Mouse (Mus musculus): ENCODE measurements around the gene Map3k9. TPM values are rescaled to one million over a fixed set of nuclear protein-coding genes. Genes with fewer than 3 reads are reported as not detected.

Map3k9 gene
- polyA plus RNA-seq, 1 experiment from 2014 or later: 12.4 TPM

- H3K4me1 ChIP-seq (ENCODE audit: control insufficient read depth, insufficient read depth, low read length): peaks cover 16% of the 10 kb centered on the region
- H3K4me2 ChIP-seq (ENCODE audit: low read length): no peak overlapping the region
- 40% methylated on average over 8 of the region's 8 CpGs for WGBS
- no peak overlapping the region for H3K27ac ChIP-seq (replicated peaks; ENCODE audit: low read depth, low read length)
- no peak for DNase-seq
- H3K4me3 ChIP-seq (replicated peaks; ENCODE audit: low read depth, low read length): no peak overlapping the region
- no peaks in the 10 kb centered on the region for H3K36me3 ChIP-seq (ENCODE audit: control insufficient read depth, insufficient read depth, low read length)
- H3K9ac ChIP-seq (replicated peaks; ENCODE audit: low read length): no peak overlapping the region
- H3K9me3 ChIP-seq (ENCODE audit: control insufficient read depth, low read length): no peaks in the 10 kb centered on the region
- ATAC-seq (ENCODE audit: low FRiP score, low TSS enrichment): no peak
- H3K27me3 ChIP-seq (ENCODE audit: control insufficient read depth, insufficient read depth, low read length): no peaks in the 10 kb centered on the region
Observed at GRCm38 (mm10) chr12:81810417-81810816, 29.4 kb upstream of the Map3k9 start.

GRCm38 (mm10) chr12:81808596-81808995 is 27.6 kb upstream of the Map3k9 start:
- Histone ChIP-seq H3K27ac (replicated peaks; ENCODE audit: low read depth, low read length) (no peak overlapping the region), H3K4me3 (replicated peaks; ENCODE audit: low read depth, low read length) (no peak overlapping the region), H3K36me3 (ENCODE audit: control insufficient read depth, insufficient read depth, low read length) (no peaks in the 10 kb centered on the region), H3K9me3 (ENCODE audit: control insufficient read depth, low read length) (no peaks in the 10 kb centered on the region), H3K27me3 (ENCODE audit: control insufficient read depth, insufficient read depth, low read length) (no peaks in the 10 kb centered on the region), H3K9ac (replicated peaks; ENCODE audit: low read length) (no peak overlapping the region), H3K4me1 (ENCODE audit: control insufficient read depth, insufficient read depth, low read length) (peaks cover 16% of the 10 kb centered on the region), H3K4me2 (ENCODE audit: low read length) (no peak overlapping the region)
- 26% methylated on average over 2 of the region's 2 CpGs for WGBS
- no peak for ATAC-seq (ENCODE audit: low FRiP score, low TSS enrichment)
- DNase-seq: peak; percentile 55

- Histone ChIP-seq H3K27me3 (ENCODE audit: control insufficient read depth, insufficient read depth, low read length) (no peaks in the 10 kb centered on the region), H3K27ac (replicated peaks; ENCODE audit: low read depth, low read length) (no peak overlapping the region), H3K4me3 (replicated peaks; ENCODE audit: low read depth, low read length) (peak overlapping the region; percentile 22; the same call in 1 of the 2 replicates), H3K4me1 (ENCODE audit: control insufficient read depth, insufficient read depth, low read length) (peaks cover 16% of the 10 kb centered on the region), H3K4me2 (ENCODE audit: low read length) (peak overlapping the region; percentile 52), H3K9me3 (ENCODE audit: control insufficient read depth, low read length) (no peaks in the 10 kb centered on the region), H3K9ac (replicated peaks; ENCODE audit: low read length) (no peak overlapping the region), H3K36me3 (ENCODE audit: control insufficient read depth, insufficient read depth, low read length) (no peaks in the 10 kb centered on the region)
- DNase-seq (peak; percentile 58), ATAC-seq (ENCODE audit: low FRiP score, low TSS enrichment) (no peak; the same call in 1 of the 2 replicates)
- 5% methylated on average over 11 of the region's 11 CpGs for WGBS
Observed at GRCm38 (mm10) chr12:81807953-81808352, 27.0 kb upstream of the Map3k9 start.

GRCm38 (mm10) chr12:81807529-81807837 is 26.5 kb upstream of the Map3k9 start:
- ATAC-seq (ENCODE audit: low FRiP score, low TSS enrichment) (no peak), DNase-seq (peak; percentile 43)
- 2% methylated on average over 7 of the region's 7 CpGs for WGBS

GRCm38 (mm10) chr12:81806759-81807528 is 26.0 kb upstream of the Map3k9 start:
- Histone ChIP-seq H3K4me1 (ENCODE audit: control insufficient read depth, insufficient read depth, low read length) (peaks cover 16% of the 10 kb centered on the region), H3K4me2 (ENCODE audit: low read length) (peak overlapping the region; percentile 52), H3K9me3 (ENCODE audit: control insufficient read depth, low read length) (no peaks in the 10 kb centered on the region), H3K36me3 (ENCODE audit: control insufficient read depth, insufficient read depth, low read length) (no peaks in the 10 kb centered on the region), H3K27me3 (ENCODE audit: control insufficient read depth, insufficient read depth, low read length) (no peaks in the 10 kb centered on the region), H3K4me3 (replicated peaks; ENCODE audit: low read depth, low read length) (peak overlapping the region; percentile 22; the same call in 1 of the 2 replicates), H3K9ac (replicated peaks; ENCODE audit: low read length) (0 out of 2 replicates have a peak overlapping the region, but pooled peaks have one; percentile 16), H3K27ac (replicated peaks; ENCODE audit: low read depth, low read length) (no peak overlapping the region)
- ATAC-seq (ENCODE audit: low FRiP score, low TSS enrichment): no peak
- 21% methylated on average over 17 of the region's 17 CpGs for WGBS
- peak; percentile 51 for DNase-seq

More at GRCm38 (mm10) chr12:81807529-81807837, 26.5 kb upstream of the Map3k9 start:
- H3K4me2 ChIP-seq (ENCODE audit: low read length): peak overlapping the region; percentile 52
- no peaks in the 10 kb centered on the region for H3K9me3 ChIP-seq (ENCODE audit: control insufficient read depth, low read length)
- no peaks in the 10 kb centered on the region for H3K27me3 ChIP-seq (ENCODE audit: control insufficient read depth, insufficient read depth, low read length)
- peak overlapping the region; percentile 22; the same call in 1 of the 2 replicates for H3K4me3 ChIP-seq (replicated peaks; ENCODE audit: low read depth, low read length)
- H3K36me3 ChIP-seq (ENCODE audit: control insufficient read depth, insufficient read depth, low read length): no peaks in the 10 kb centered on the region
- H3K27ac ChIP-seq (replicated peaks; ENCODE audit: low read depth, low read length): no peak overlapping the region
- H3K4me1 ChIP-seq (ENCODE audit: control insufficient read depth, insufficient read depth, low read length): peaks cover 16% of the 10 kb centered on the region
- H3K9ac ChIP-seq (replicated peaks; ENCODE audit: low read length): 0 out of 2 replicates have a peak overlapping the region, but pooled peaks have one; percentile 16

- no peak overlapping the region for H3K9ac ChIP-seq (replicated peaks; ENCODE audit: low read length)
- H3K36me3 ChIP-seq (ENCODE audit: control insufficient read depth, insufficient read depth, low read length): no peaks in the 10 kb centered on the region
- no peaks in the 10 kb centered on the region for H3K27me3 ChIP-seq (ENCODE audit: control insufficient read depth, insufficient read depth, low read length)
- DNase-seq (no peak), ATAC-seq (ENCODE audit: low FRiP score, low TSS enrichment) (no peak)
- no peak overlapping the region for H3K4me3 ChIP-seq (replicated peaks; ENCODE audit: low read depth, low read length)
- H3K9me3 ChIP-seq (ENCODE audit: control insufficient read depth, low read length): no peaks in the 10 kb centered on the region
- H3K27ac ChIP-seq (replicated peaks; ENCODE audit: low read depth, low read length): no peak overlapping the region
- 81% methylated on average over 5 of the region's 5 CpGs for WGBS
- peaks cover 16% of the 10 kb centered on the region for H3K4me1 ChIP-seq (ENCODE audit: control insufficient read depth, insufficient read depth, low read length)
- H3K4me2 ChIP-seq (ENCODE audit: low read length): no peak overlapping the region
Observed at GRCm38 (mm10) chr12:81806114-81806513, 25.1 kb upstream of the Map3k9 start.

GRCm38 (mm10) chr12:81803803-81804202 is 22.8 kb upstream of the Map3k9 start:
- H3K4me1 ChIP-seq (ENCODE audit: control insufficient read depth, insufficient read depth, low read length): peaks cover 13% of the 10 kb centered on the region
- H3K27me3 ChIP-seq (ENCODE audit: control insufficient read depth, insufficient read depth, low read length): no peaks in the 10 kb centered on the region
- H3K4me3 ChIP-seq (replicated peaks; ENCODE audit: low read depth, low read length): no peak overlapping the region
- no peak overlapping the region for H3K9ac ChIP-seq (replicated peaks; ENCODE audit: low read length)
- DNase-seq: no peak
- no peak overlapping the region for H3K4me2 ChIP-seq (ENCODE audit: low read length)
- H3K36me3 ChIP-seq (ENCODE audit: control insufficient read depth, insufficient read depth, low read length): no peaks in the 10 kb centered on the region
- ATAC-seq (ENCODE audit: low FRiP score, low TSS enrichment): no peak
- no peaks in the 10 kb centered on the region for H3K9me3 ChIP-seq (ENCODE audit: control insufficient read depth, low read length)
- 47% methylated on average over 7 of the region's 7 CpGs for WGBS
- H3K27ac ChIP-seq (replicated peaks; ENCODE audit: low read depth, low read length): no peak overlapping the region

- Histone ChIP-seq H3K36me3 (ENCODE audit: control insufficient read depth, insufficient read depth, low read length) (no peaks in the 10 kb centered on the region), H3K4me3 (replicated peaks; ENCODE audit: low read depth, low read length) (no peak overlapping the region), H3K27me3 (ENCODE audit: control insufficient read depth, insufficient read depth, low read length) (no peaks in the 10 kb centered on the region), H3K27ac (replicated peaks; ENCODE audit: low read depth, low read length) (no peak overlapping the region), H3K4me2 (ENCODE audit: low read length) (no peak overlapping the region), H3K4me1 (ENCODE audit: control insufficient read depth, insufficient read depth, low read length) (peaks cover 13% of the 10 kb centered on the region), H3K9ac (replicated peaks; ENCODE audit: low read length) (no peak overlapping the region), H3K9me3 (ENCODE audit: control insufficient read depth, low read length) (no peaks in the 10 kb centered on the region)
- ATAC-seq (ENCODE audit: low FRiP score, low TSS enrichment) (no peak), DNase-seq (no peak)
- WGBS: 99% methylated on average over 3 of the region's 3 CpGs
Observed at GRCm38 (mm10) chr12:81803016-81803415, 22.0 kb upstream of the Map3k9 start.

- Histone ChIP-seq H3K36me3 (ENCODE audit: control insufficient read depth, insufficient read depth, low read length) (no peaks in the 10 kb centered on the region), H3K27ac (replicated peaks; ENCODE audit: low read depth, low read length) (no peak overlapping the region), H3K27me3 (ENCODE audit: control insufficient read depth, insufficient read depth, low read length) (no peaks in the 10 kb centered on the region), H3K4me1 (ENCODE audit: control insufficient read depth, insufficient read depth, low read length) (no peaks in the 10 kb centered on the region), H3K4me3 (replicated peaks; ENCODE audit: low read depth, low read length) (no peak overlapping the region), H3K9me3 (ENCODE audit: control insufficient read depth, low read length) (no peaks in the 10 kb centered on the region), H3K9ac (replicated peaks; ENCODE audit: low read length) (no peak overlapping the region), H3K4me2 (ENCODE audit: low read length) (no peak overlapping the region)
- ATAC-seq (ENCODE audit: low FRiP score, low TSS enrichment) (no peak), DNase-seq (no peak)
- 87% methylated on average over 9 of the region's 9 CpGs for WGBS
Observed at GRCm38 (mm10) chr12:81801134-81801533, 20.2 kb upstream of the Map3k9 start.
